Mouse (Mus musculus) myocyte (in vitro differentiated cells): Measurements from ENCODE around the gene Eef1a1.
"Not testable (repeated sequence)": the region's sequence is repeated elsewhere in the genome, so short reads cannot be mapped to it uniquely, and the experiment has no call there.

Experiments
- CEBPB ChIP-seq: IDR thresholded peaks from 2 replicates; pipeline ENCODE4 v1.6.1; 2011; ENCODE audit warnings: mild to moderate bottlenecking, moderate library complexity; ENCODE audit not compliant: poor library complexity, insufficient read depth, severe bottlenecking
- E2F4 ChIP-seq: IDR thresholded peaks from one replicate; pipeline ENCODE4 v1.6.1; 2011; ENCODE audit warnings: mild to moderate bottlenecking, control low read depth, moderate library complexity; ENCODE audit not compliant: insufficient read depth
- MAX ChIP-seq: IDR thresholded peaks from one replicate; pipeline ENCODE4 v1.6.1; 2011; ENCODE audit warnings: low read depth, mild to moderate bottlenecking, control low read depth
- MYOD1 ChIP-seq, 3 experiments: IDR thresholded peaks; one replicate each; pipeline ENCODE4 v1.6.1; 2011; ENCODE audit warnings: control low read depth in 2 of 3, low read depth in 2 of 3, mild to moderate bottlenecking in 2 of 3, moderate library complexity in 1 of 3; ENCODE audit not compliant: insufficient read length in 2 of 3, control insufficient read depth in 1 of 3
- POLR2A ChIP-seq: IDR thresholded peaks from one replicate; pipeline ENCODE4 v1.6.1; 2011; ENCODE audit warnings: low read depth, mild to moderate bottlenecking, control low read depth, moderate library complexity; ENCODE audit not compliant: insufficient read length
- POLR2AphosphoS2 ChIP-seq: IDR thresholded peaks from one replicate; pipeline ENCODE4 v1.6.1; 2011; ENCODE audit warnings: low read depth, control low read depth; ENCODE audit not compliant: insufficient read length
- TCF12 ChIP-seq: IDR thresholded peaks from one replicate; pipeline ENCODE4 v1.6.1; 2011; ENCODE audit warnings: mild to moderate bottlenecking, control low read depth; ENCODE audit not compliant: poor library complexity, insufficient read depth, severe bottlenecking
- TCF3 ChIP-seq: IDR thresholded peaks from one replicate; pipeline ENCODE4 v1.6.1; 2011; ENCODE audit warnings: low read depth, control low read depth; ENCODE audit not compliant: insufficient read length

DNA sequence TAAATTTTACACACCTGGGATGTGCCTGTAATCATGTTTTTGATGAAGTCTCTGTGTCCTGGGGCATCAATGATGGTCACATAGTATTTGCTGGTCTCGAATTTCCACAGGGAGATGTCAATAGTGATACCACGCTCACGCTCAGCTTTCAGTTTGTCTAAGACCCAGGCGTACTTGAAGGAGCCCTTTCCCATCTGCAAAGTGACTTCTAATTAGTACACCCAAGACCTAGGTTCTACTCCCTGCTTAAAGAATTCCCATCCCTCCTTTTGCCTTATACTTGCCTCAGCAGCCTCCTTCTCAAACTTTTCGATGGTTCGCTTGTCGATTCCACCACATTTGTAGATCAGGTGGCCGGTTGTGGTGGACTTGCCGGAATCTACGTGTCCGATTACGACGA, 8.7 kb downstream of the Eef1a1 start:
- not testable (repeated sequence) for TF ChIP-seq POLR2A; TCF12; POLR2AphosphoS2; TCF3; CEBPB; MAX; MYOD1 (IDR thresholded peaks at IDR 0.05; ENCODE audit: control insufficient read depth in 1 of 3, insufficient read length in 2 of 3, low read depth in 2 of 3); E2F4
